Mouse (Mus musculus): ENCODE results near the gene Slc7a6. TPM values are rescaled to one million over a fixed set of nuclear protein-coding genes. Genes with fewer than 3 reads are reported as not detected.

The Slc7a6 gene
- total RNA-seq (2021) = 10 to 100 TPM; 27.6 to 32.4 TPM

GRCm38 (mm10) chr8:106168356-106169016, at the start of gene Slc7a6:
Slc7a6 (plus strand) TSS chr8:106168857.
- intact Hi-C loops (cut with DNase I) = loop anchor here (2.0 to 5.0 kb wide), 2 partner anchors 30 to 44 kb away; partner anchors contain the start of genes Prmt7 and Slc7a6os
- peak; percentile 86 to 91 for DNase-seq (ENCODE audit: low spot score in 2 of 2)

DNA sequence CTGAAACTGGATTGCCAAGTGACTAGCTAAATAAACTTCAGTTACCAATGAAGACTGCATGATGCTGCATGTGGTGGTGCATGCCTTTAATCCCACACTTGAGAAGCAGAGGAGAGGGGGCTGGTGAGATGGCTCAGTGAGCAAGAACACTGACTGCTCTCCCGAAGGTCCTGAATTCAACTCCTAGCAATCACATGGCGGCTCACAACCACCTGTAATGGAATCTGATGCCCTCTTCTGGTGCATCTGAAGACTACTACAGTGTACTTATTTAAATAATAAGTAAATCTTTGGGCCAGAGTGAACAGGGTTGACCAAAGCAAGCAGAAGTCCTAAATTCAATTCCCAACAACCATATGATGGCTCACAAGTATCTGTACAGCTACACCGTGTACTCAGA, 45.2 kb upstream of the Slc7a6 start:
- intact Hi-C loops (cut with DNase I) = no loop called here
- DNase-seq (ENCODE audit: low spot score in 2 of 2) = no peak

DNA sequence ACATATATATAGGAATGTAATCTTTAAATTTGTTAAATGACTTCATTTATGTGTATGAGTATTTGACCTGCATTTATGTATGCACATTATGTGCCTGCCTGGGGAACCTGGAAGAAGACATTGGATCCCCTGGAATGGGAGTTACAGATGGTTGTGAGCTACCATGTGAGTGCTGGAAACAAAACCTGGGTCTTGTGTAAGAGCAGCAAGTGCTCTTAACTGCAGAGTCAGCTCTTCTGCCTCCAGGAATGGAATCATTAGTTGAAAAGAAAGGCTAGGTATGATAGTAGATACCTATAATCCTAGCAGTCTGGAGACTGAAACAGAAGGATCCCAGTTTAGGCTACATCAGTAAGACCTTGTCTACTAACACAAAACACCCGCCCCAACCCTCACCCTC, 42.6 kb upstream of the Slc7a6 start:
- intact Hi-C loops (cut with DNase I) = no loop called here
- DNase-seq (ENCODE audit: low spot score in 2 of 2) = no peak

DNA sequence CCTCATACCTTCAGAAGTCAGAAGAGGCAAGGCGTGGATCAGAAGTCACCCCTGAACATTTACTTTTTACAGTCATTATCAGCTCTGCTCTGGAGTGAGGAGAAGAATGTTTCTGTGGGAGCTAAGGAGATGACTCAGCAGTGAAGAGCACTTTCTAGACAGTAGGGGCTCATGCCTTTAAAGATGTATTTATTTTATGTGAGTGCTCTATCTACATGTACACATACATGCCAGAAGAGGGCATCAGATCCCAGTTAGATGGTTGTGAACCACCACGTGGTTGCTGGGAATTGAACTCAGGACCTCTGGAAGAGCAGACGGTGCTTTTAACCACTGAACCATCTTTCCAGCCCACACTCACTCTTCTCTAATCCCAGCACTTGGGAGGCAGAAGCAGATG, 41.6 kb upstream of the Slc7a6 start:
- DNase-seq (ENCODE audit: low spot score in 2 of 2) = no peak
- intact Hi-C loops (cut with DNase I) = no loop called here

DNA sequence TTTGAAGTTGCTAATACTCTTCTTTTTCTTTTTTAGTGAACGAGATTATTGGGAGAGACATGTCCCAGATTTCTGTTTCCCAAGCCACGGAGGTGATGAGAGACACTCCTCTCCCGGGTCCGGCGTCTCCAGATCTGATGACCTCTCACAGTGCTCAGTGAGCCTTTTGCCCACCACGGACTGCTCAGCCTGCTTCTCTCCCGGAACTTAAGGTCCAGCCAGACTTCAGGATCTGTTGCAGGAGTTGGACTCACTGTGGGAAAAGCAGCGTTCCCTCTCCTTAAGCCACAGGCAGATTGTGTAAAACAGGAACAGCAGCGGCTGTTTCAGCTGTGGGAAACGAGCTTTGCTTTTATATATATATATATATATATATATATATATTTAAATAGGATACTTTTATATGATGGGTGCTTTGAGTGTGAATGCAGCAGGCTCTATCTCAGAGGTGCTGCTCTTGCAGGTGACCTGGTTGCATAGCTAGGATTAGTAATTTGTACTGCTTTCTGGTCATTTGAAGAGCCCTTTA, 40.7 kb upstream of the Slc7a6 start:
- no peak for DNase-seq (ENCODE audit: low spot score in 2 of 2)
- intact Hi-C loops (cut with DNase I) = no loop called here

GRCm38 (mm10) chr8:106129232-106129930, 39.3 kb upstream of the Slc7a6 start:
- intact Hi-C loops (cut with DNase I) = no loop called here
- no peak for DNase-seq (ENCODE audit: low spot score in 2 of 2)

GRCm38 (mm10) chr8:106129997-106130396, 38.7 kb upstream of the Slc7a6 start:
- intact Hi-C loops (cut with DNase I) = loop anchor here (10.0 kb wide), 1 partner anchor 275 kb away; no protein-coding TSS in a partner anchor
- no peak for DNase-seq (ENCODE audit: low spot score in 2 of 2)

GRCm38 (mm10) chr8:106130505-106130904, 38.2 kb upstream of the Slc7a6 start:
- intact Hi-C loops (cut with DNase I) = loop anchor here (10.0 kb wide), 1 partner anchor 274 kb away; no protein-coding TSS in a partner anchor
- no peak for DNase-seq (ENCODE audit: low spot score in 2 of 2)

DNA sequence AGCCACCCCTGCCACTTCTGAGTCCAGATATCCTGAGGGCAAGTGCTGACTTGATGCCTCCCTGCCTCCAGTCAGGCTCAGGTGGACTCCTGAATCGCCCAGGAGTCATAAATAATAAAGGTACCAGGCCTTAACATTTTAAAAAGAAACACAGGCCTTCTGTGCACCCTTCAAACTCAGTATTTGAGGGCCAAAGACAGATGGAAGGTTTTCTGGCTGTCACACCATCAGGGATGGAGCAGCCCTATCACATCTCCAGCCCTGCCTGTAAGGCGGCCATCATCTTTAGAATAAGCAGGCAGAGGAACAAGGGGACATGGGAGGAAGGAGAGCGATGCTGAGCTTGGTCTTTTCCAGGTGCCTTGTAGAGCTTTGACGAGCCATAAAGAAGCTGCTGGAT, 37.6 kb upstream of the Slc7a6 start:
- intact Hi-C loops (cut with DNase I) = loop anchor here (10.0 kb wide), 1 partner anchor 274 kb away; no protein-coding TSS in a partner anchor
- no peak for DNase-seq (ENCODE audit: low spot score in 2 of 2)

DNA sequence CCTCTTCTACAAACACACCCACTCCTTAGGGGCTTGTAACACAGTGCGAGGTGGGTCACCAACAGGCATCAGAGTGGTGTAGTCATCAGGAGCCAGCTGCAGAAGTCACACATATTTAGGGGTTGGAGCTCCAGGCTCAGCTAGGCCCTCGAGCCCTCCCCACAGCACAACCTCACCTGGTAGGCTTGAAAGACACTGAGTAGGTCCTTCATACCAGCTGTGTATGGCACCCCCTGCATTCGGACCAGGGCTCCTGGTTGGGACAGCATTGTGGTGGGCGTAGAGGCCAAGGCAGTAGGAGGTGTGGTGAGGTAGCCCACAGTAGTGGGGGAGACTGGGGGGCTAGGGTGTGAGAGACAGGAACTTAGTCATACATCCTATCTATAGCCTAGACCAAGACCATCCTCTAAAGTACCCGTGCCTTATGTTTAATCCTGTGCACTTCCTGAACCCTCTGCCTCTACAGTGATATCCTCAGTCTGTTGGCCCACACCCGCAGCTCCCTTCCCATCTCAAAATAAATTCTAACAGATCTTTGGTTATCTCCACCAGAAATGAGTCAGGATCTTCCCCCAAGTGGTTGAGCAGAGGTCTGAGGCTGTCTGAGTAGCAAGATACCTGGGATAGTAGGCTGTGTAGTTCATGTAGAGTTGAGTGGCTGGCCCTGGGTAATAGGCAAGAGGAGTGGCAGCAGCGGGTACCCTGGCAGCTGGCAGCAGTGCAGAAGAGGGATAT, 37.0 kb upstream of the Slc7a6 start:
- DNase-seq (ENCODE audit: low spot score in 2 of 2) = no peak
- intact Hi-C loops (cut with DNase I) = loop anchor here (10.0 kb wide), 1 partner anchor 273 kb away; no protein-coding TSS in a partner anchor

GRCm38 (mm10) chr8:106132356-106132755, 36.3 kb upstream of the Slc7a6 start:
- no peak for DNase-seq (ENCODE audit: low spot score in 2 of 2)
- intact Hi-C loops (cut with DNase I) = loop anchor here (10.0 kb wide), 1 partner anchor 272 kb away; no protein-coding TSS in a partner anchor

DNA sequence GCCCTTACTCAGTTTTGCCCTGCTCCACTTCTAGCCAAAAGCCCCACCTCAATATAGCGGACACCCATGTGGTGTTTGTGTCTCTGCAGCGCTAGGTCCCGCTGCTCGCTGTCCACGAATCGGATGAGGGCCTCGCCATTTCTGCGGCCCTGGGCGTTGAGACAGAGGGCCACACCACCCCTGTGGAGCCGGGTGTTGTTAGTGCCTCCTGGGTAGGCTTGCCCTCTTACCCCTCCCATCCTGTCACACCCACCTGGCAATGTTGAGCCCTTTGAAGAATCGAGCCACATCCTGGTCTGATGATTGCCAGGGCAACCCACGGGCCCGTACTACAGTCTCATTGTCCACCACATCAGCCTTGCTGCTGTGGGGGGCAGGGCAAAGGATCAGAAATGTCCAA, 35.1 kb upstream of the Slc7a6 start:
- DNase-seq (ENCODE audit: low spot score in 2 of 2) = no peak
- intact Hi-C loops (cut with DNase I) = loop anchor here (10.0 kb wide), 1 partner anchor 271 kb away; no protein-coding TSS in a partner anchor

- no peak for DNase-seq (ENCODE audit: low spot score in 2 of 2)
- intact Hi-C loops (cut with DNase I) = loop anchor here (10.0 kb wide), 1 partner anchor 271 kb away; no protein-coding TSS in a partner anchor
Observed at GRCm38 (mm10) chr8:106133946-106134345, 34.7 kb upstream of the Slc7a6 start.

DNA sequence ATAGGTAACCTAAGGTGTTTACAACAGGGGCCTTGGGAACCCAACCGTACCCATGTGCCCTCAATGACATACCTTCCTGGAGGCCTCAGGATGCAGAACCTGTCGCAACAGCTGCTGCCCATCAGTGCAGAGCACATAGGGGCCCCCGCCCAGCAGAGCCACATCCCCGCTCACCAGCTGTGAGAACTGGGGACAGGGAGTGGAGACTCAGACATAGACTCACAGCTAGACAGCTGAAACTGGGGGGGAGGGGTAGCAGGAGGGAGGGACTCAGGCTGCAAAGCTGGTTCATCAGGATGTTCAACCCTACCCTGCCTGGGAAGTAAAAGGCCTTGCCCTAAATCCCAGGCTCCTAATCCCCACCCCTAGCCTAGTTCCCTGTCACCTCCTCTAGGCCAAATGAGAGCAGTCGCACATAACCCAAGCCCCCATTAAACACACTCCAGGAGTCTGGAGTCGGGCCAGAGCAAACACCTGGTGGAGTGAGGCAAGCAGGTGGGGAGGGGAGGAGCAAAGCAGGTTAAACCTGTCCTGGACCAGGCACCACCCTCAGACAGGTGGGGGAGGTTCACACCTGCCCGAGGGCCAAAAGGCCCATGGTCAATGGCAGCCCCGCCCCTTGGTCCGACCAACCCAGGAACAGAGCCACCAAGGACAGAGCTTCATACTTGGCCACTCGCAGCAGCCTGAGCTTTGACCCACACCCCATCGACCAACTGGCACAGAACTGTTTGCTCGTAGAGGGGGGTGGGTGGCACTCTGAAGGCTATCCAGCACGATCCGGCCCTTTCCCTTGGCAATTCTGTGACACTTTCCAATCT, 33.7 kb upstream of the Slc7a6 start:
- intact Hi-C loops (cut with DNase I) = loop anchor here (10.0 kb wide), 1 partner anchor 270 kb away; no protein-coding TSS in a partner anchor
- DNase-seq (ENCODE audit: low spot score in 2 of 2) = no peak

DNA sequence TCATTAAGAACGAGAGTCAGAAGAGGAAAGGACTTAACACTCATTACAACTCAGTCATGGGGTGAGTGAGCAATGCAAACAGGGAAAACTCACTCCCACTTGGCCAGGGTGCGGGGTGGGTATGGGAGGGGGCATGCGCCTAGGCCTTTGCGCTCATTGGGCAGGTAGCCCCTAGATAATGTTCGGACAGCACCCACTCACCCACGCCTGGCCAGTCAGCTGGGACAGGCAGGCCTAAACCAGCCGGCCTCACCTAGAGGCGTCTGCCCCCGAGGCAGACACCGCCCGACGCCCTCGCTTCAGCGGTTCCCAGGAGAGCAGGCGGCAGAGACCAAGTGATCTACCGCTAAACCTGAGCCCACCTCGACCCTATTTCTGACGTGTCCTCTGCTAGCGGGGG, 33.0 kb upstream of the Slc7a6 start:
- no peak for DNase-seq (ENCODE audit: low spot score in 2 of 2)
- intact Hi-C loops (cut with DNase I) = loop anchor here (10.0 kb wide), 1 partner anchor 269 kb away; no protein-coding TSS in a partner anchor

- intact Hi-C loops (cut with DNase I) = loop anchor here (10.0 kb wide), 1 partner anchor 268 kb away; no protein-coding TSS in a partner anchor
- no peak for DNase-seq (ENCODE audit: low spot score in 2 of 2)
Observed at GRCm38 (mm10) chr8:106136156-106137130, 32.2 kb upstream of the Slc7a6 start, which contains the start of gene Esrp2. Esrp2 (minus strand) TSS chr8:106136974.

DNA sequence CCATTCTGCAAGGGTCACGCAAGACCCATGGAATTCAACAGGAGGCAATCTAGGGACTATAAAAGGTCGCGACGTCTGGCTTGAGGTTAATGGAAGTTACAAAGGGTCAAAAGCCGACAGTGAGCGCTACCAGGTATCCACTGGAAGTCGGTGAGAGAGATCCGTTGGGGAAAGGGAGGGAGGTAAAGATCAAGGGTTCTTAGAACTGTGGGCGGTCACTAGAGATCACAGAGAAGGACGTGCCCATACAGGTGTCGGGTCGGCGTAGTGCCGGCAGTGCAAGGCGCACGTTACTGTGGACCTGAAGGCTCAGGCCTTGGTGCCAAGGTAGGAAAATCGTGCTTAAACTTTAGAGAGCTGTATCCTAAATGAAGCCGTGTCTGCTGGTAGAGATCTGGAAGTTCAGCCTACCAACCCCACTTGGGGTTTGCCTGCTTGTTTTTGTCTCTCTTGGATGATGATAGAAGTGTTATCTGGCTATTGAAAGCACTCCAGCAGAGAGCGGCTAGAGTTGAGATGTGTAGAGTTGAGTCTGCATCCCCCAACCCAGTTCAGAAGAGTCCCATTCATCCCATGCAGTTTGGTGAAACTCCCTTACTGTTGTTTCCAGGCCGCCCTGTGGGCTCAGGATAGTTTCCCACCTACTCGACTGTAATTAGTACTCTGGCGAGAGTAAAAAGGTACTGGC, 31.3 kb upstream of the Slc7a6 start:
- intact Hi-C loops (cut with DNase I) = loop anchor here (10.0 kb wide), 1 partner anchor 267 kb away; no protein-coding TSS in a partner anchor
- DNase-seq (ENCODE audit: low spot score in 2 of 2) = no peak

Measured in left cerebral cortex, postnatal 25 days (tissue).